18 mouse cellular contexts compared by ENCODE assay signal in genomic region chr4:101352178-101352577, GRCm38 (mm10).
"Had no signal": no experiment of that assay in that cellular context is flagged by ENCODE, and none has a peak within 500 bp of the region (broad histone marks: within the 10 kb centered on the region; RNA-seq: fewer than 3 reads in every experiment).

No protein-coding gene starts in this region.

- H3K36me3 ChIP-seq: neural tube, embryonic 15.5 days had no signal

- DNase-seq: lung, adult 18-20 months; lung, embryonic 14.5 days; lung, postnatal 10 days; lung, postnatal 4 days; midbrain, embryonic 14.5 days; retina, postnatal 1 day; right cerebral cortex, adult 18-20 months; right cerebral cortex, postnatal 25 days; right cerebral cortex, postnatal 4 days; spleen, adult 18-20 months; thymus, adult 18-20 months; thymus, postnatal 14 days; thymus, postnatal 36 days had no signal

- ATAC-seq: midbrain, embryonic 16.5 days had no signal

- H3K9me3 ChIP-seq: midbrain, embryonic 10.5 days; neural tube, embryonic 13.5 days; neural tube, embryonic 15.5 days had no signal

- H3K27ac ChIP-seq: midbrain, embryonic 10.5 days; neural tube, embryonic 13.5 days; neural tube, embryonic 15.5 days had no signal

- H3K27me3 ChIP-seq: neural tube, embryonic 13.5 days; neural tube, embryonic 15.5 days had no signal

- H3K4me2 ChIP-seq: lung, embryonic 14.5 days; neural tube, embryonic 15.5 days had no signal

- H3K4me3 ChIP-seq: midbrain, embryonic 10.5 days; myocyte; neural tube, embryonic 13.5 days; neural tube, embryonic 15.5 days had no signal

- H3K9ac ChIP-seq: lung, embryonic 14.5 days; neural tube, embryonic 13.5 days; neural tube, embryonic 15.5 days had no signal
